Mouse (Mus musculus) lung, adult 2 months (tissue): ENCODE data around the gene Cp.

Experiments
- CTCF ChIP-seq: fragments of 200-500 bp; IDR thresholded peaks from 2 replicates; pipeline ENCODE4 v1.5.1; 2011; ENCODE audit warnings: mild to moderate bottlenecking, low read length, control low read depth; ENCODE audit not compliant: insufficient read depth
- POLR2A ChIP-seq: fragments of 200-500 bp; IDR thresholded peaks from 2 replicates; pipeline ENCODE4 v1.6.1; 2011; ENCODE audit warnings: low read depth, mild to moderate bottlenecking, control low read depth, low read length, borderline replicate concordance; ENCODE audit errors: extremely low read depth

DNA sequence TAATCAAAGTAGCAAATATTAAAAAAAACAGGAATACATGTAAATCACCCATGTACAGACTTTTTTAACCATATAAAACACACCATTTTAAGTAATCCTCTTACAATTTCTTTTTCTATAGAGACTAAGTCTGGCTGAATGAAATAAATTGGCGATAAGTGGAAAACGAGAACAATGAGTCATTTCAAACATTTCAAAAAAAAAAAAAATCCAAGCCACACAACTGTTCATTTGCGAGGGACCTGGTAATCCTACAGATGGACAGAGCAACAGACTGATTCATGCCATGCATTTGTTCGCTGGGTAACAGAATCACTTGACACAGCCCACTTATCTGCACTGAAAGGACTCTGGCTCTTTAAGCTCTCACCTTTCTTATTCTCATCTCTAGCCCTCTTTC is 35.5 kb downstream of the Cp start:
- TF ChIP-seq POLR2A (no peak), CTCF (no peak)
